Mouse (Mus musculus) brain, embryonic 14.5 days (tissue): ENCODE measurements at regions not wholly inside any gene's neighbourhood (a gene's known extent, or its start where the extent isn't known, plus 50 kb on each side); places are given as distances from the start of the nearest gene placed in this dataset.
A peak's percentile ranks its signal among the peaks of the same experiment; 100 is the strongest.

Experiments used
- DNase-seq: peaks from one replicate; pipeline ENCODE4 v3.0.0-alpha.2; 2011; ENCODE audit warnings: low read depth
- CTCF ChIP-seq: fragments of 200-500 bp; IDR thresholded peaks from 2 replicates; pipeline ENCODE4 v1.5.1; 2012; ENCODE audit warnings: inconsistent platforms, mild to moderate bottlenecking, moderate library complexity, borderline replicate concordance; ENCODE audit not compliant: insufficient read depth, insufficient read length; ENCODE audit errors: extremely low read depth
- POLR2A ChIP-seq: fragments of 200-500 bp; IDR thresholded peaks from 2 replicates; pipeline ENCODE4 v1.6.1; 2012; ENCODE audit warnings: mild to moderate bottlenecking, inconsistent platforms, borderline replicate concordance; ENCODE audit not compliant: poor library complexity, insufficient read depth, insufficient read length, severe bottlenecking; ENCODE audit errors: extremely low read depth

DNA sequence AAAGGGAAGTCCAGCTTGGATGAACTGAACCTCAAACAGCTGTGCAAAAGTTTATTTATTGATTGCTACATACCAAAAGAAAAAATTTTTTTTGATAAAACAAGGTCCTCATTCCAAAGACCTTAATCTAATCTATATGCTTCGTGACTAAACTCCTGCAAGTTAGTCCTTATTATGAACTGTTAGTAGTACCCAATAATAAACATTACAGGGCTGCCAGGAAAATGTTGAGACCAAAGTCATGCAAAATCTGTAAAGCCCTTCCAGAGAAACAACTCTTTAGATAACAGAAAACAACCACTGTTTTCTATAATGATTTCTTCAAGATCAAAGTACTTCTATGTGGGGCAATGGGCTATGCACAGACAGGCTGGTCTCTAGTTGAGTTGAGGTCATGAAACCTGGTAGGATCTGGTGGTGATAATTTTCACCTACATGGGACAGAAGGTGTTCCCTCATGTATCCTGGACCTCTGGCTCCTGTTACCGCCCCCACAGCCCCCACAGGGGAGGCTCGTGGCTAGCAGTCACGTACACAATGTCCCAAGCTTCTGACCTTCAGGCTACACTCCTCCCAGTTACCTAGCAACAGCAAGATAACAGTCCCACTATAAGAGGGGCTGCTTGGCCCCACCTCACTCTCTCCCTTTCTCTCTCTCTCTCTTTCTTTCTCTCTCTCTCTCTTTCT is 76.4 kb upstream of the Cep85l start:
- no peak for DNase-seq
- no peak for TF ChIP-seq CTCF
- no peak for TF ChIP-seq POLR2A

GRCm38 (mm10) chr10:53444789-53445188 is 65.0 kb upstream of the Cep85l start:
- TF ChIP-seq CTCF (no peak), POLR2A (no peak)
- peak; percentile 86 for DNase-seq

- no peak for TF ChIP-seq POLR2A
- no peak for TF ChIP-seq CTCF
- no peak for DNase-seq
Observed at GRCm38 (mm10) chr10:53443443-53443842, 63.7 kb upstream of the Cep85l start.

DNA sequence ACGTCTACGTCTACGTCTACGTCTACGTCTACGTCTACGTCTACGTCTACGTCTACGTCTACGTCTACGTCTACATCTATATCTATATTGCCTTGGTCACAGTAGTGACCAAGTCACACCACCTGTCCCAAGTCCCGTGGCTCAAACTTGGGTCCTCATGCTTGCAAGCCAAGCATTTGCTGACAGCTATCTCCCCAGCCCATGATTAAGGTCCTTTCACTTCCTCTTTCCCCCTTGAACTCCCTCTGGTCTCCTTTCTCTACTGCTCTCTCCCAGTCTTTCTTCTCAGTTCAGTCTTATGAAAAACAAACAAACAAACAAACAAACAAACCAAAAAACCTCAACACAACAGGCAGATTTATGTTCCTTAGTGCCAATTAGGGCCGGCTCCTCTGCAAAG is 63.2 kb upstream of the Cep85l start:
- no peak for DNase-seq
- no peak for TF ChIP-seq POLR2A
- no peak for TF ChIP-seq CTCF

DNA sequence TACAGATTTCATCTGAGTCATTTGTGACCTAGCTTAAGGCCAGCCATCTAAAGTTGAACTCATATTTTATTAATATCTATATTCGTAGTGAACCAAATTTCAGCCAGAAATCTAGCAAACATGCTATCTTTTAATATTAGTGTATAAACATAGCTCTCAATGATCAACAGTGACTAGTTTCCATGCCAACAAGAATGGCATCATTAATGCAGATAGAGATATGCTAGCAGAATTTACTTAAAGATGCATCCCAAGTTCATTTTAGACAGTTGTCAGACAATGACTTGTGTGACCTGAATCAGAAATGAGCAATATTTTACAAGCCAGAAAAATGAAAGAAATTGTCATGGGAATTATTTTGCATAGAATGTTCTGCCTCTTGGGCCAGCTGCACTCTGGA is 60.5 kb upstream of the Cep85l start:
- no peak for TF ChIP-seq CTCF
- peak; percentile 47 for DNase-seq

DNA sequence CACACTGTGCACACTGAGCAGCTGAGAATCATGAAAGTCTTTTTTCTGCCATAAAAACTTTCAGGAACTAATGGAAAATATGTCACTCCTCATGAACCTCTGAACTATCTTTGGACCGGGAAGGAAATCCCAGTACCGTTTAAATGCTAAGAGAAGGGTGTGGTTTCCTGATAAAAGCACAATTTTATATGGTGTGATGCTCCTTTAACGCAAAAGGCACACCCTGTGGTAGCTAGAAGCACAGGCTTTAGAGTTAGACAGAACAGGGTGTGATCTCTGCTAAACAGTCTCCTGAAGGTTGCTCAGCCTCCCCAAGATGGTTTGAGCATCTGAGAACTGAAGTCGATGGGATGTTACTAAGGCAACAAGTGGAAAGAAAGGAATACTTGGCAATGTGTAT is 58.6 kb upstream of the Cep85l start:
- DNase-seq, result no peak

DNA sequence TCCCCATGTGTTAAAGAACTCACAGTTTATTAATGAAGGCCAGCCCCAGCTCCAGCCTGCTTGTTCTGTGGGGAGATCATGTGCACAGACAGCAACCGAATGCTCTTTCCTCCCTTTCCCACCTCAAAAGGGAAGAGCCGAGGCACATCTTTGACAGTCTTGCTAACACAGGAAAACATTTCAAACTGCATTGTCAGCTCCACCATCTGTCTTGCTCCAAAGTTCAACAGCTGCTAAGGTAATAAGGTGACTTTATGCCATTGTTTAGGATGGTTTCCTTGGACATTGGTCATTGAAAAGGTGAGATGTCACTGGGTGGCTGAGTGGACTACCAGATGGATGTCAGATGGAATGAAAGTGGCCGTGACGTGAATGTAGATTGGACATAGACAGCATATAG is 58.0 kb upstream of the Cep85l start:
- no peak for TF ChIP-seq POLR2A
- TF ChIP-seq CTCF, result no peak
- DNase-seq, result no peak

More for the DNA sequence above, 58.6 kb upstream of the Cep85l start:
- no peak for TF ChIP-seq CTCF

DNA sequence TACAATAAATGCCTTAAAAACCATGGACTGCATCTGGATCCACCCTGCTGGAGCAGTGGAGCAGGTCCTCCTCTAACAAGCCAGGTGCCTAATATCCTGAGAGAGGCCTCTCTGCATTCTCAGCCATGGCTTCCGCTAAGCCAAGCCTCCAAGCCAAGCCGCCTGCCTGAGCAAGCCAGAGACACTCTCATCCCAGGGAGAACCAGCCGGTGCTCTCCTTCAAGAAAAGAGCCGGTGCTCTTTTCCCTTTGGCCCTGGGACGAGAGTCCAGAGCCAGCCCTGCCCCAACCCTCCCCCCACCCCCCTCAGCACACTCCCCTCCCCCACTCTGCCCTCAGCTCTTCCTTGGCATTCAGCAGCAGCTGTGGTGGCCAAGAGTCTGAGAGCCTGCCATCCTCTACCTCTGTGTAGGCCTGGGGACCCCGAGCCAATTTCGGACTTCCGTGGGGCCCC is 56.3 kb upstream of the Cep85l start:
- no peak for TF ChIP-seq POLR2A
- TF ChIP-seq CTCF, result no peak
- DNase-seq, result peak; percentile 34

- TF ChIP-seq CTCF (no peak), POLR2A (no peak)
- peak; percentile 53 for DNase-seq
Observed at GRCm38 (mm10) chr10:53435181-53435874, 55.6 kb upstream of the Cep85l start.

GRCm38 (mm10) chr10:53434376-53435171 is 54.8 kb upstream of the Cep85l start:
- DNase-seq, result no peak
- no peak for TF ChIP-seq CTCF

DNA sequence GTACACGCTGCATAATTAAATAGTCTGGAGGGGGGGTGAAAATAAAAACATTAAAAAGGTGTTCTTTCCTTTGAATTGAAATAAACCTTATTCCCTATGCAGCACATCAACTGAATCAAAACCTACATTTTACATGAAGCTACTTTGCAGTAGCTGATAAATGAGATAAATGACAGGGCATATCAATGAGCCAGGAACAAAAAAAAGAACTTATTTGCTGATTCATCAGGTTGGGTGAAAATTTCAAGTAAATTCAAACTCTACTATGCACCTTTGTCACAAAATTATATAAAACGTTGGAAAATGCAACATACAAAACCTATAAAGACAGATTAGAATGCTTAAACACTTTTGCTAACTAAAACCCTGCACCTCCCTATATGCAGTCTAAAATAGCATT is 53.0 kb upstream of the Cep85l start:
- DNase-seq, result no peak
- TF ChIP-seq POLR2A (no peak), CTCF (no peak)
